Mouse (Mus musculus): ENCODE measurements around the gene Tgm7.

DNA sequence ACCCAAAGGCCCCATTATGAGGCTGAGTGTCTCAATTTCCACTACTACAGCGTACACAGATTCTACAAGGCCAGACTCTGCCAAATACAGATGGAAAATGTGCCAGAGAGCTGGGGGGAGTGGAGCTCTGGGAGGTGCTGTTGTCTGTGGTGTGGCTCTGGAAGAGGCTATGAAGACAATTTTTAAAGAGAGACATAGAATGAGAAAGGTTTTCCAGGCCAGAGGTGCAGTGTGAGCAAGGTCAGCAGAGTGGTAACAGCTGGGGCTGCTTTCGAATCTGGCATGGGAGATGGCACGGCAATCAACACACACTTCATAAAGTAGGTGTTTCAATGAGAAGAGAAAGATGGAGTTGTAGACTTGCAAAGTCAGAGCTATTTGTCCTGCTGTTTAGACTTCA, 9.7 kb upstream of the Tgm7 start:
- TF ChIP-seq MAX (IDR thresholded peaks at IDR 0.05; ENCODE audit: low read depth), result no peak
- no peak for TF ChIP-seq POLR2A (IDR thresholded peaks at IDR 0.05; ENCODE audit: insufficient read length, low read depth)
- no peak for TF ChIP-seq MYOD1 (IDR thresholded peaks at IDR 0.05; ENCODE audit: control insufficient read depth in 1 of 3, insufficient read length in 2 of 3, low read depth in 2 of 3)
- no peak for TF ChIP-seq MYOG (IDR thresholded peaks at IDR 0.05; ENCODE audit: control insufficient read depth in 1 of 3, insufficient read depth in 1 of 3, insufficient read length in 2 of 3, low read depth in 2 of 3)

All from myocyte (in vitro differentiated cells).